Comparison of ENCODE assay signal across 9 mouse cellular contexts in genomic region chr1:126568520-126569197, GRCm38 (mm10).
A peak's percentile ranks its signal among the peaks of the same experiment; 100 is the strongest.
DNase-seq lines count a peak whose midpoint lies in the region; TF ChIP-seq lines count a peak whose summit lies in the region.
"Had no signal": no experiment of that assay in that cellular context is flagged by ENCODE, and none has a peak within 500 bp of the region (broad histone marks: within the 10 kb centered on the region; RNA-seq: fewer than 3 reads in every experiment).

No protein-coding gene starts in this region.

- no peaks in the 10 kb centered on the region for H3K4me1 ChIP-seq in heart, adult 2 months (ENCODE audit: control insufficient read depth, insufficient read depth, low read length)
- H3K4me1 ChIP-seq in small intestine, adult 2 months (ENCODE audit: control insufficient read depth, insufficient read depth, insufficient read length, low read length): no peaks in the 10 kb centered on the region

- intact Hi-C loops in heart, adult 2 months (cut with DNase I): no loop called here

- H3K4me3 ChIP-seq in heart, adult 2 months: no peak overlapping the region
- no peak overlapping the region for H3K4me3 ChIP-seq in small intestine, adult 2 months (ENCODE audit: low read depth, low read length)
- H3K4me3 ChIP-seq: neural tube, embryonic 13.5 days had no signal

- DNase-seq in heart, adult 2 months: peak in 1 of 2 experiments; percentile 26
- DNase-seq in heart, adult 8-10 months (ENCODE audit: low spot score): no peak
- peak; percentile 1 for DNase-seq in spleen, adult 12 weeks (ENCODE audit: low spot score)
- no peak for DNase-seq in spleen, postnatal 36 days (ENCODE audit: low spot score in 2 of 2)
- DNase-seq in cerebellum, postnatal 14 days: peak; percentile 44 to 62
- DNase-seq in layer of hippocampus, postnatal 25 days (ENCODE audit: extremely low spot score in 1 of 2, low spot score in 1 of 2): peak; percentile 11 to 58
- no peak for DNase-seq in urinary bladder, adult 18-20 months (ENCODE audit: low spot score in 2 of 2)

- no peak overlapping the region for H3K27ac ChIP-seq in heart, adult 2 months
- no peak overlapping the region for H3K27ac ChIP-seq in small intestine, adult 2 months (ENCODE audit: insufficient read depth, low read depth, low read length)
- H3K27ac ChIP-seq: neural tube, embryonic 13.5 days had no signal

- peak; percentile 64 for TF ChIP-seq CTCF in heart, adult 2 months (IDR thresholded peaks at IDR 0.05)
- peak; percentile 43; the same call in 1 of the 2 replicates for TF ChIP-seq CTCF in small intestine, adult 2 months (IDR thresholded peaks at IDR 0.05; ENCODE audit: extremely low read depth, insufficient read length, insufficient replicate concordance, low read depth, low read length)

- TF ChIP-seq POLR2A in heart, adult 2 months (IDR thresholded peaks at IDR 0.05; ENCODE audit: insufficient read depth, low read depth, low read length): no peak
- no peak for TF ChIP-seq POLR2A in small intestine, adult 2 months (IDR thresholded peaks at IDR 0.05; ENCODE audit: low read depth, low read length)

- H3K27me3 ChIP-seq in heart, adult 2 months (ENCODE audit: control insufficient read depth, insufficient read depth, low read length): no peaks in the 10 kb centered on the region
- H3K27me3 ChIP-seq in small intestine, adult 2 months (ENCODE audit: control insufficient read depth, insufficient read depth, low read length): no peaks in the 10 kb centered on the region
- H3K27me3 ChIP-seq: neural tube, embryonic 13.5 days had no signal

- H3K79me2 ChIP-seq in heart, adult 2 months (replicated peaks; ENCODE audit: control insufficient read depth, insufficient read depth, low read length): no peaks in the 10 kb centered on the region

- no peak for TF ChIP-seq EP300 in heart, adult 2 months (IDR thresholded peaks at IDR 0.05; ENCODE audit: insufficient read depth, low read depth, low read length)

- 94% methylated on average over 8 of the region's 8 CpGs for WGBS in heart, adult 2 months
- 85% methylated on average over 8 of the region's 8 CpGs for WGBS in small intestine, adult 2 months

- no peak overlapping the region for H3K9ac ChIP-seq in heart, adult 2 months (ENCODE audit: low read depth, low read length)
- H3K9ac ChIP-seq: neural tube, embryonic 13.5 days had no signal

- no peaks in the 10 kb centered on the region for H3K36me3 ChIP-seq in heart, adult 2 months (ENCODE audit: control insufficient read depth, insufficient read depth, low read length)
- H3K36me3 ChIP-seq in small intestine, adult 2 months (ENCODE audit: control insufficient read depth, insufficient read depth, low read length): no peaks in the 10 kb centered on the region
- H3K36me3 ChIP-seq: neural tube, embryonic 13.5 days had no signal

Comparison
In these comparisons a context has a peak if more than half of its experiments do, and no peak if none do; other contexts are left out.
1. DNase-seq: peak in spleen, adult 12 weeks (single experiment), cerebellum, postnatal 14 days (2 of 2) and layer of hippocampus, postnatal 25 days (2 of 2); none in heart, adult 8-10 months (single experiment), spleen, postnatal 36 days (0 of 2) and urinary bladder, adult 18-20 months (0 of 2).